Mouse (Mus musculus) megakaryocyte, adult 5-6 weeks (primary cell): Measurements from ENCODE around the gene Cd37. TPM values are rescaled to one million over a fixed set of nuclear protein-coding genes. Genes with fewer than 3 reads are reported as not detected.

Experiments used
- ATAC-seq: 2 replicates; pipeline ENCODE4 v1.8.0; 2016; ENCODE audit warnings: mild to moderate bottlenecking, inconsistent platforms; ENCODE audit not compliant: poor library complexity, severe bottlenecking
- total RNA-seq, 2 experiments: library from RNA; stranded (forward) in 1 of 2; stranded (reverse) in 1 of 2; fragments of 153-499, 151-499 nt in 1 of 2; fragments of 221-1000, 200-1000 nt in 1 of 2; gene quantifications; 2 replicates each; pipeline versions ENCODE4 v1.2.3 to v1.2.4; 2015 to 2017

The Cd37 gene
- total RNA-seq, 2 experiments from 2014 or later, result 74.9 to 111 TPM

DNA sequence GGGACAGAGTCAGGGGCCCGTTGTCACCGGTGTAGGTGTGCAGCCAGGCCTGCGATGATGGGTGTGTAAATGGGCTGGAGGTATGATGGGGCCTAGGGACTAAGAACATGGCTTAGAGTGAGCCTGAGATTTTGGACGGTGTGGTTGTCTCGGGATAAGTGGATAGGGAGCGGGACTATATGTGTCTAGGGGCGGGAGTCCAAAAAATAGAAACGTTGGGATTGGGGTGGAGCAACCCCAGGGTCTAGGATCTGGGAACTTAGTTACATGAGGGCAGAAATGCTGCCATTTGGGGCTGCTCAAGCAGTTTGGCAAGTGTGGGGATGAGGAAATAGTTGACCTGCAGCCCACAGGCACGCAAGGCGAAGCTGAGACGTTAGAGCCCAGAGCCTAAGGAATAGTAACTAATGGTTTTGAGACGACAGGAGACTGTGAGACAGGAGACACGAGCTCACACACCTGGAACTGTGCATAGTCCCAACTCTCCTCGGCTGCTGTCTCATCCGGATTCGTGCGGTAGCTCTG lies 3.2 kb downstream of the Cd37 start:
- no peak for ATAC-seq

DNA sequence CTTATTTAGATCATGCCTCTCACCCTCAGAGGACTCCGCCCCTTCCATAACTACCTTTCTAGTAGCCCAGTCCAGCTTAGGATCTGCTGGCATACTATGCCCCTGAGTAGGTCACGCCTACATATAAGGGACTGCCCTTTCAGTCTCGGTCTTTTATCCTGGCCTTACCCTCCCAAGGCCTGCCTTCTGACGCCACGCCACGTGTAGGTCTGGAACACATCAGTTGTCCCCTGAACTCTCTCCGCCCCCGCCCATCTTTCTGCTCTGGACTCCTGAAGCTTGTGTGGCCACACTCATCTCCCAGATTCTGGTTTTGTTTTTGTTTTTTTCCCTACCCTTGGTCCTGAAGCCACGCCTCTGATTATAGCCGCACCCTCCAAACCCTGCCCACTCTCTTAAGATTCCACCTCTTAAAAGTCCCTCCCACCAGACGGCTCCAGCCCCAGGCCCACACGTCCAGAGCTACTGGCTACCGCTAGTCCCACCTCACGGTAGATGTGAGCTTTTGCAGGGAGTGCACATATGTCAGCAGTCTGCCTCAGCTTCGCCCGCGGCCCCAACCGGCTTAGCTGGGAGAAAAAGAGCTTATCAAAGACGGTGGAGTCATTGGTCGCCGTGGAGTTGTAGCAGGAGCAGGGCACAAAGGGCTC lies 3.9 kb downstream of the Cd37 start:
- no peak for ATAC-seq

DNA sequence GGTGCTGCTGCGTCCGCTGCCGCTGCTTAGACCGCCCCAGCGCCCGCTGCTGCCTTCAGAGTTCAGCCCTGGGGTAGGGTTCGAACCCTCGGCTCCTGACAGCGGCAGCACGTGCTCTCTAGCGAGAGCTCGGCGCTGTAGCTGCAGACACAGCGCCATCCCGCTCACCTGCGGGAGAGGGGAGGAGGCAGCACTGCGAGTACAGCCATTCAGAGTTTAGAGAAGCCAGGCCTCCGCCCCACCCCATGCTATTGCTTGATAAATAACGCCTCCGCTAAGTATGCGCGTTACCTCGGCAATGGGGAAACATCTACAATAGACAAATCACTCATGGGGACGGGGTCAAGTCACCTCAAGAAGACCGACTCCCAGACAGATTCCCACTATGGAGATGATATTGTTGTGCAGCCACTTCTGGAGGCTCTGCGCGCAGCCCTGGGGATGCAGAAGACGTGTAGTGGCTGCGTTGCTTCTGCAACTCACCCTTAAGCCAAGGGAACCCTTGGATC lies 4.5 kb downstream of the Cd37 start:
- ATAC-seq, result no peak

DNA sequence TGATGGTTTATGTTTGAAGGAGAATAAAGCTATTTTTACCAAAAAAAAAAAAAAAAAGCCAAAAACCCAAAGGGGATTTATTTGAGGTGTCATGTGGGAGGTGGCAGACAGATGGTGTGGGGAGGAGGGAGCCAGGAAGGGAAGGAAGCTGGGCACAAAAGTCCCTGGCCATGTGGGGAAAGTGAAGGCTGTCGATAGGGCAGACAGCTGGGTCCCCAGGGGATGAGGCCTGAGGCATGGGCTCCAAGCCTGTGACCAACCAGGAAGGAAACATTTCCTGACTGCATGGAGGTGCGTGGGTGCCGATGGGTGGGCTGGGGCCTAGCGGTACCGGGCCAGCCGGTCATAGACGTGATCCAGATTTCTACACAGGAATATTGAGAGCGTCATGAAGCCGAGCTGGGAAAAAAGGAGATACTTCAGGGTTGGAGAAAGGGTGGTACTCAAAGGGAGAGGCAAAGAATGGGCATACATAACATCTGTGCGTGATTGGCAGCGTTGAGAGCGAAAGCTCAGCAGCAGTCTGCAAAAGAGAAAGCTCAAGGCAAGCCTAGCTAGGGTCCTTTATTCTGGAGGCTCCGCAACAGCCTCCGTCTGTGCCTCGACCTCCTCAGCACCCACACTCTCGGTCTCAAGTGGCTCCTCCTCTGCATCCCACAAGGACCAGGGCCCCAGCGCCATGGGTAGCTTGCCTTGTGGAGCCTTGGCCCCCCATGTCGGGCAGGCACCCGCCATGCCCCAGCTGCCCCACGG lies 5.2 kb downstream of the Cd37 start:
- no peak for ATAC-seq

DNA sequence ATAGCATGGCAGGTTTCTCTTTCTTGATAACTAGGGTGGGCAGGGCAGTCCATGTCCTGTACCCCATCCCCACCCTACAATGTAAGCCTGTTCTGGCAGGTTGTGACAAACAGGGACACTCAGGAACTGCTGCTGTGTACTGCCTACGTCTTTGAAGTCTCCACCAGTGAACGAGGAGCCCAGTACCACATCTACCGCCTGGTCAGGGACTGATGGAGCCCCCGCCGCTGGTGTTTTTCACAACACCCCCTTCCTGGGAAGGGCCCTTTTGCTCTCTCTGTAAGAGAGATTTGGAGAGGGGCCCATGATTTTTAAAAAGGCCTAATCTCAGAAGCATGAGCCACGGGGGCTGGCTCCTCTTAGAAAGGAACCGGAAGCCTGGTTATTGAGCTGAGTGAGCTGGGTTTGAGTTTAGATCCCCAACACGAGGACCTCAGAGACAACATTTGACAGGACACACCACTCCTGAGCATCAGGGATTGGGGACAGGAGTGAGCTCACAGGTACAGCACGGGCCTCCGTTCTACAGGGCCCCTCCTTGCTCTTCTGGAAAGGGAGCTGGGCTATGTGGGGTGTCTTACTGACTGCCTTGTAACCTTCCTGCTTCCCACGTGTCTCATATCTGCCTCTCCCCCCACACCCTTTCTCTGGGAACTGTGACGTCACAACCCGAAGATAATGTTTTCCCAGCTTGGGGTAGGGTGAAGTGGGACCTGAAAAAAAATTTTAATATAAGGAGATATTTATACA lies 6.0 kb downstream of the Cd37 start:
- no peak for ATAC-seq

DNA sequence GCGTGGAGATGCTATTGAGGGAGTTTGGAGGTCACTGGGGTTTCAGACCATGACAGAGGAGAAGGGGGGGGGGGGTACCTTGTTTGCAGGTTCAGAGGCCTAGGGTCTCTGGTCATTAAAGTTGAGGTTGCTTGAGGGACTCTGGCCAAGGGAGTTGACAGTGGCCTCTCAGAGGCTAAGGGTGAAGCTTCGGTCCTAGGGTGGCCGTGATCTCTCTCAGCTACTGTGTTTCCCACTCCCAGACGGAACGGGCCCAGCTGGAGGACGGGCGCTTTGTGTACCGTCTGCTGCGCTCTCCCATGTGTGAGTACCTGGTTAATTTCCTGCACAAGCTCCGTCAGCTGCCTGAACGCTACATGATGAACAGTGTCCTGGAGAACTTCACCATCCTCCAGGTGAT lies 7.0 kb downstream of the Cd37 start:
- ATAC-seq, result no peak

DNA sequence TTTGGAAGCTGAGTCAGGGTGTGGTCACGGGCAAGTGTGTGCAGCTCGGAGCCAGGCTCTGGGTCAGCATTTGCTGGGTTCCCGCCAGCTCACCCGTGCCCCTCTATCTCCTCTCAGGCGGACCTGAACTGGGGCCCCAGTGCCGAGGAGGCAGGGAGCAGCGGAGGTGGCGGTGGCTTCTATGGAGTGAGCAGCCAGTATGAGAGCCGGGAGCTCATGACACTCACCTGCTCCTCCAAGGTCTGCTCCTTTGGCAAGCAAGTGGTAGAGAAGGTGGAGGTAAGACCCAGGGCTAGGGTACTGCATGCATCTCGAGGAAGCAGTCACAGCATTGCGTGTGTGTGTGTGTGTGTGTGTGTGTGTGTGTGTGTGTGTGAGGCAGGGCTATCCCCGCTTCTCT lies 7.7 kb downstream of the Cd37 start:
- no peak for ATAC-seq

DNA sequence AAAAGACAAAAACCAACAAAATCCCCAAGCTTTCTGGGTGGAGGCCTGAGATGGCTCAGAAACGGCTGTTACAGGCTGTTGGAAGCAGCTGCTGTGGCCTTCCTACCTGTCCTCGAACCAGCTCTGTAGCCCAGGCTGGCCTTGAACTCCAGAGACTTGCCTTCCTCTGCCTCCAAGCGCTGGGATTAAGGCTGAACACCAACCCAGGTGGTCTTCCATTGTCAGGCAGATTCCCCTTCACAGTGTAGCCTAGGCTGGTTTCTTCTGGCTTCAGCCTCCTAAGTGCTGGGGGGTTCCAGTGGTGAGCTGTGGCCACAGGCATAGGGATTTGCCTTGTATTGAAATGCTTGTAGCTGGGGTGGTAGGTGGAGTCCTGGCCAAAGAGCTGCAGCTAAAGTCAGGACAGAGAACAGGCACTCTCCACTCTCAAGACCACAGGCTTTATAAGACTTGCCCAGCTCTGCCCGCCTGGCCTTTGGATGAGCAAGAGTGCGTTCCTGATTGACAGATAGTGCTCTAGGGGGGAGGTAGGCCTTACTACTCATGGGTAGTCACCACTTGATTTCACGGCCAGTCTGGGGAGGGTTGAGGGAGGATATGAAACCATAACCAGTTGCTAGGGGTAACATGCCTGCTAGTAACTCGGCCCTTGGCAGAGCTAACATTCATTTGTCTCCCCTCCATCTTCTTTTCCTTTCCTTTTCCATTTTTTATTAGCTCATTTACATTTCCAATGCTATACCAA lies 9.3 kb downstream of the Cd37 start:
- 0 out of 2 replicates have a peak, but pooled peaks have one; percentile 35 for ATAC-seq

DNA sequence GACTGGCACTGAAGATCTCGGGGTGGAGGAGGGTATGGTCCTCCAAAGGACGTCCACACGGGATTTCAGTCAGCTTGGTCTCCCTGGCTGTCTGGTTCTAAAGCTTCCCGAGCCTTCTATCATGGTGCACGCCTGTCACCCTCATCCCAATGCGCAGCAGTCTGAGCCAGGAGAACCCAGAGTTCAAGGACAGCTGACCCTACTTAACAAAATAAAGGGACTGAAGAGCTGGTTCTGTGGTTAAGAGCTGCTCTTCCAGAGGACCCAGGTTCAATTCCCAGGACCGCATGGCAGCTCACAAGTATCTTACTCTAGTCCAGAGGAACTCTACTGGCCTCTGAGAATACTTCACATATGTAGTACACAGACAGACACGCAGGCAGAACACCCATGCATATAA lies 9.9 kb downstream of the Cd37 start:
- ATAC-seq, result no peak

DNA sequence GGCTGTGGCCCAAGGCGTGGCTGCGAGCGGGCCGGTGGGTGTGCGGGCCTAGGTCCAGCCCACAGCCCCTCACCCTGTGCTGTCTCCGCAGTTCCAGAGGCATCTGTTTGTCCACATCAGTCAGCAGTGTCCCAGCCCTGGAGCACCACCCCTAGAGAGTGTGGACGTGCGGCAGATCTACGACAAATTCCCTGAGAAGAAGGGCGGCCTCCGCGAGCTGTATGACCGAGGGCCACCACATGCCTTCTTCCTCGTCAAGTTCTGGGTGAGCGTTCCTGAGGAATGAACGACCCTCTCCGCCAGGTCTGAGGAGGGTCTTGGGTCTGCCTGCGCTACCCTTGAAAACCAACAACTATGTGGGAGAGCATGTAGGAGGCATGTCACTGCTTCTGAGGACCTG lies 10.4 kb downstream of the Cd37 start:
- ATAC-seq, result no peak

DNA sequence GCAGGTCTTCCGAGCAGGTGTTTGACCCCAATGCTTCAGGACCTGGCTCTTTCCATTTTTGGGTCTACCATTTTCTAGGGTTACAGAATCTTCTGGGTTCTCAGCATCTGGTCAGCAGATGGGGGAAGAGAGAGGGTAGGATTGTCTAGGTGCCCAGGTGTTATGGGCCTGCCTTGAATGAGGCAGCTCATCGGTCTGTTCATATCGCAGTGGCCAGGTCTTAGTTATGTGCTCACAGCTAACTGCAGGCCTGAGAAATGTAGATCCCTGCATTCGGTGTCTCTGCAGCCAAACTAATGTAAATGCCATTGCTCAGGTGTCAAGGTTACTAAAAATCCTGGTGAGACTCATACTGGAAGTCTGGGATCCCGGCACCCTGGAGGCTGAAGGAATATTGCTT lies 12.5 kb downstream of the Cd37 start:
- ATAC-seq, result no peak

DNA sequence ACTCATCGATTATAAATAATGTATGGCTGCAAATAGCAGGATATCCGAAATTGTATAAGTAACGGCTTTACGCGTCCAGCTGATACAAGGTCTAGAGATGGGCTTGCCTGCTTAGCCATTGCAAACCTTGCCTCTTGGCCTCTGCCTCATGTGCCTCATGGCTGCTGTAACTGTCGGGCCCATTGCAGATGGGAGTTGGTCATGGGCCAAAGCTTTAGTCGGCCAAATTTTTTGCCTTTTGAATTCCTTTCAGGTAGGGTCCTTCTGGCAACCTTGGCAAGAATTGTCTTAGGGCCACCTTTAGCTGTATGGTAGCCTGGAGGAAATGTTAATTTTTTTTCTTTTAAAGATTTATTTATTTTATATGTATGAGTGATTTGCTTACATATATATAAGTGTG lies 14.1 kb downstream of the Cd37 start:
- no peak for ATAC-seq

DNA sequence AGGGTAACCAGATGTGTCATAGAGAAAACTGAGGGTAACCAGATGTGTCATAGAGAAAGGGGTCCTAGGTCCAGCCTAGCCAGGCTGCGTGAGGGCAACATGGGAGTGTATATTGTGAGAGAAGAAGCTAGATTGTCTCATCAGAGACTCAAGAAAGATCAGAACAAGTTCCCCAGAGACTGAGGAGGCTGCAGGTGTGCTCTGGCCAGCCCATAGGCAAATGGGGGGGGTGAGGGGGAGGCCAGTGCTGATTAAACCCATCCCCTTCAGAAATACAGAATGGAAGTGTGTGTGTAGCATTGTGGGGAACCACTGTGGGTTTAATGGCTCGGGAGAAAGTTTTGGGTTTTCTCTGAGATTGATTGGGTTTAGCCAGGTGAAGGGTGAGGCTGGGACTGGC lies 17.2 kb downstream of the Cd37 start:
- no peak for ATAC-seq

DNA sequence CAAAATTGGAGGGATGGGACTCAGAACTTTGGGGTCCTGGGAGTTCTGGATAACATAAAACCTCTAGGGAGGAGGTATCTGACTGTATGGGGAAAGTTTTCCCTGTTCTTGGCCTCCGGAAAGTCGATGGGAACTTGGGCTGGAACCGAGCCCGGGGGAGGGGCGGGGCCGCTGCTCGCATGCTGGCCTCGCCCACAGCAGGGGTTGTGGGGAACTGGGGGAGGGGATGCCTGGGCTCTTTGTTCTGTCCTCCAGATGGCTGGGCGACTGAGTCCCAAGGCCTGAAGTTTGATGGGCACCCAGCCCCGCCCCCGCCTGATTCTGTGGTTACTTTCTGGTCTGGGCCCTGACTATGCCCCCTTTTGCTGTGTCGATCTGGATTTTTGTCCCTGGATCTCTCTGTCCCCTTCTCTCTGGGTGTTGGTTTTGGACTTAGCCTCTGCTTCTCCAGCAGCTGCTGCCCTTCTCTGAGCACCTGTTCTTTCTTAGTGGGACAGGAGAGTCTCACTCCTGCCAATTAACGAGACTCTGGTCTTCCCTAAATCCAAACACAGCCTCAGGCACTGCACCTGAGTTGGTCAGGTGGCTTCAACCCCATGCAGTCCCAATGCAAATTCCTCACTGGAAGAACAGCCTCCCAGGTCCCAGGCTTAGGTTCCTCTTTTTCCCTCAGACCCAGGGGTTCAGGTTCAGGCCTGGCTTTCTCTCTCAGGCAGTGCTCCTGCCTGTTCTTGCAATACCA lies 22.3 kb downstream of the Cd37 start:
- no peak for ATAC-seq

DNA sequence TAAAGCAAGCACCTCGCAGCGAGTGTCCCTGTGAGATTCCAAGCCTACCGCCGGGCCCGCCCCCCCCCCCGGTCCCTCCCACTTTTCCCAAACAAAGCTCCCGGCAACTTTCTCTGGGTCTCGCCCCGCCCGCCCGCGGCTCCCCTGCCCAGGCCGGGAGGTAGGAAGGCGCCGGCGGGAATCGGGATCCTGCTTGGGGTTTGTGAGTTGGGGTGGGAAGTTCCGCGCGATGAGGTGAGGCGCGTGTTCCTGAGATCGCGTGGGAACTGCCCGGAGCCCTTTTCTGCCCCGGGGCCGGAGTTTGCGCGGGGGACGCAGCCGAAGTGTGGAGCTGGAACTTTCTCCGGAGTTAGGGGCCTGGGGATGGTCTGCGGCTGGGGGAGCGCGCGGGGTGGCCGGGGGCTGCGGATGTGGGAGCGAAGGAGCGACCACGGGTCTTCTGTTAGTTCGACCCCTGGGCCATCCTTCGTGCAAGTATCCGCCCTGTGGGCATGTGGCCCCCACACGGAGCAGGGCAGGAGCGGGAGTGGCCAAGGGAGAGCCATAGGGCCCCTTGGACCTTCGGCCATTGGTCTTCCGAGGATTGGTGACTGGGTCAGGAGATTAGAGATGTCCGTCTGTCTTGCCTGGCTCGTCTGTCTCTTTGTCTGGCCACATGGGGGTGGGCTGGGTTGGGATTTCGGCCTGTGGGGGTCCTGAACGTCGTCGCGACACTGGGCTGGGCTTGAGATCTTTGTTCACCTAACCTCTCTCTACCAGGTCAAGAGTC lies 23.1 kb downstream of the Cd37 start, which contains the start of gene Tead2:
Tead2 (plus strand) TSS at position 81 of the 769 bp plus-strand sequence.
- no peak for ATAC-seq

DNA sequence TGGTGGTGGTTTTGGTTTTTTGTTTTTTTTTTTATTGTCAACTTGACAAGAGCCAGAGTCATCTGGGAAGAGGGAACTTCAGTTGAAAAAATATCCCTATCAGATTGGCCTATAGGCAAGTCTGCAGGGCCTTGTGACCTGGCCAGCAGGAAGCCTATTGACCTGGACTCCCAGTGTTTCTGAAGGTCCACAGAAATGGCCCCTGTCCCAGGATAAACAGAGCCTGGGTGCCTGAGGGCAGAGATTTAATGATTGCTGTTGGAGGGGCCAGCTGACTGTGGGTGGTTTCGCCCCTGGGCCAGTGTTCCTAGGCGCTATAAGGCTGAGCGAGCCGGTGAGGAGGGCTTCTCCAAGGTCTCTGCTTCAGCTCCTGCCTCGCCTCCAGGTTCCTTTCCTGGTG lies 25.2 kb downstream of the Cd37 start:
- no peak for ATAC-seq

DNA sequence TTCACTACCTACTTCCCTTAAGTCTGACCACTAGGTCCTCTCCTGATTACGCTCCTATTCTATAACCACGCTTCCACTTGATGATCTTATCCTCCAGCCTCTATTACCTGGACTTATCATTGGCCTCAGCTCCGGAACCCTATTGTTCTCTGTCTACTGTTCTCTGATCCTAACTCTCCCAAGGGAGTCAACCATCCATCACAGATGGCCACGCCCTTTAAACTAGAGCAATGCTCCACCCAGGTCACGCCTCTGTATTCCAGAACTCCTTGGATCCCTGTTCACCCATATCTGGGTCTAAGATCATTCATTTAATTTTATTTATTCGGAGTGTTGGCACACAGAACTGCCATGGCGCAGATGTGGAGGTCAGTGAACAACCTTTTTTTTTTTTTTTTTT lies 26.6 kb downstream of the Cd37 start:
- 0 out of 2 replicates have a peak, but pooled peaks have one; percentile 7 for ATAC-seq

DNA sequence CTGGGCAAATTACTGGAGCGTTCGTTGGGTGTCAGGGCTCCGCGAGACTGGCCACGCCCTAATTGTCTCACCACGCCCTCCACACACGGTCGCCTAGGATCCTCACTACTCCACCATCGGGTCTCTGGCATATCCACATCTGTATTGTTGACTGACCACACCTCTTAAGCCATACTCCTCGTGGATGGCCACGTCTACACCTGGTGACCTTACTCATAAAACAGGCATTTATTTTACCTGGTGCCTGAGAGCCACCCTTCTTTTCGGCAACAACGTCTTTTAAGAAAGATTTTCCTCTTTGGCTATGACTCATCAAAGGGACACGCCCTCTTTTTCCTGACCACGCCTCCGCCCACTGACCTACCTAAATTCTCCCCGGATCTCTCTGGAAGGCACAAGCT lies 27.1 kb downstream of the Cd37 start, which contains the start of gene Dkkl1:
Dkkl1 (minus strand) TSS at position 297 of the 401 bp plus-strand sequence.
- peak; percentile 66 for ATAC-seq

DNA sequence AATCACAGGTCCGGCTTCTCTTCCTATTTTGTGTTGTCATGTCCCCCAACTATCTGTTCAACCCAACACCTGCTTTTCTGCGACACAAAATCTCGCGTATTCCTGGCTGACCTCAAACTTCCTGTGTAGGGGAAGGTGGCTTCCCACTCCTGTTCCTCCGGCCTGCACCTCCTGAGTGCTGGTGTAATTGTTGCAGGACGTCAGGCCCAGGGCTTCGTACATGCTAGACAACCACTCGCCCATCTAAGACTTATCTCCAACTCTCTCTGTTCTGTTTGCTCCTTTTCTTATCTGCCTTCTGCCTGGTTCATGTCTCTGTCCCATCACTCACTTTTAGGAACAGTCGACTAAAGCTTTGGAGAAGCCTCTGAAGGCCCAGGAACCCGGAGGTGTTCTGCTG lies 27.8 kb downstream of the Cd37 start:
- ATAC-seq, result no peak
